Mouse (Mus musculus) neural tube, embryonic 14.5 days (tissue): ENCODE data around the gene Zbp1. TPM values are rescaled to one million over a fixed set of nuclear protein-coding genes. Genes with fewer than 3 reads are reported as not detected.

Source experiments
- ATAC-seq: fragments of 200-750 bp; cut with Nextera tagmentation; 2 replicates; pipeline ENCODE4 v1.8.0; 2017; ENCODE audit warnings: low read depth, mild to moderate bottlenecking, moderate TSS enrichment, moderate library complexity
- H3K27ac ChIP-seq: fragments of 300-500 bp; sonication (generic); 2 replicates; pipeline ENCODE4 v1.5.1; 2014; ENCODE audit warnings: low read depth, mild to moderate bottlenecking, control low read depth, low read length, moderate library complexity, mixed read lengths
- H3K27me3 ChIP-seq: fragments of 300-500 bp; sonication (generic); 2 replicates; pipeline ENCODE4 v1.6.1; 2014; ENCODE audit warnings: low read length; ENCODE audit not compliant: control insufficient read depth, insufficient read depth
- H3K36me3 ChIP-seq: fragments of 300-500 bp; sonication (generic); 2 replicates; pipeline ENCODE4 v1.6.1; 2014; ENCODE audit warnings: low read length, mixed read lengths; ENCODE audit not compliant: control insufficient read depth, insufficient read depth
- H3K4me1 ChIP-seq: fragments of 300-500 bp; sonication (generic); 2 replicates; pipeline ENCODE4 v1.6.1; 2014; ENCODE audit warnings: low read length; ENCODE audit not compliant: control insufficient read depth, insufficient read depth
- H3K4me2 ChIP-seq: fragments of 300-500 bp; sonication (generic); 2 replicates; pipeline ENCODE4 v1.6.1; 2014; ENCODE audit warnings: mild to moderate bottlenecking, low read depth, low read length, control low read depth
- H3K4me3 ChIP-seq: fragments of 300-500 bp; sonication (generic); 2 replicates; pipeline ENCODE4 v1.5.1; 2014; ENCODE audit warnings: low read depth, low read length, control low read depth, mixed read lengths
- H3K9ac ChIP-seq: fragments of 300-500 bp; sonication (generic); replicated peaks from 2 replicates; pipeline ENCODE4 v1.6.1; 2014; ENCODE audit warnings: low read depth, mild to moderate bottlenecking, control low read depth, low read length, mixed read lengths
- H3K9me3 ChIP-seq: fragments of 300-500 bp; sonication (generic); 2 replicates; pipeline ENCODE4 v1.6.1; 2016; ENCODE audit warnings: low read length; ENCODE audit not compliant: control insufficient read depth
- WGBS: fragments of 180-500 bp; shearing (Covaris S2); extraction: QIAGEN DNeasy Blood & Tissue Kit; methylation state at CpG from one replicate; pipeline ENCODE4 v1.1.7; 2014; 5-methylcytosine and 5-hydroxymethylcytosine counted together
- polyA plus RNA-seq: library from polyadenylated mRNA; unstranded; fragments of >200 nt; fragmentation: Nextera tagmentation; extraction: Ambion mirVana; gene quantifications from 2 replicates; pipeline ENCODE4 v1.2.1, GENCODE M21; 2014

The Zbp1 gene
- polyA plus RNA-seq, 1 experiment from 2014 or later = 0.12 TPM

- no peaks in the 10 kb centered on the region for H3K9me3 ChIP-seq
- no peak overlapping the region for H3K9ac ChIP-seq
- 95% methylated on average over 3 of the region's 3 CpGs for WGBS
- ATAC-seq = no peak
- H3K4me1 ChIP-seq = no peaks in the 10 kb centered on the region
- H3K27me3 ChIP-seq = no peaks in the 10 kb centered on the region
- no peaks in the 10 kb centered on the region for H3K36me3 ChIP-seq
- H3K27ac ChIP-seq = no peak overlapping the region
- no peak overlapping the region for H3K4me2 ChIP-seq
- no peak overlapping the region for H3K4me3 ChIP-seq
These were observed 11.7 kb downstream of the Zbp1 start for GRCm38 (mm10) chr2:173207051-173207450.

DNA sequence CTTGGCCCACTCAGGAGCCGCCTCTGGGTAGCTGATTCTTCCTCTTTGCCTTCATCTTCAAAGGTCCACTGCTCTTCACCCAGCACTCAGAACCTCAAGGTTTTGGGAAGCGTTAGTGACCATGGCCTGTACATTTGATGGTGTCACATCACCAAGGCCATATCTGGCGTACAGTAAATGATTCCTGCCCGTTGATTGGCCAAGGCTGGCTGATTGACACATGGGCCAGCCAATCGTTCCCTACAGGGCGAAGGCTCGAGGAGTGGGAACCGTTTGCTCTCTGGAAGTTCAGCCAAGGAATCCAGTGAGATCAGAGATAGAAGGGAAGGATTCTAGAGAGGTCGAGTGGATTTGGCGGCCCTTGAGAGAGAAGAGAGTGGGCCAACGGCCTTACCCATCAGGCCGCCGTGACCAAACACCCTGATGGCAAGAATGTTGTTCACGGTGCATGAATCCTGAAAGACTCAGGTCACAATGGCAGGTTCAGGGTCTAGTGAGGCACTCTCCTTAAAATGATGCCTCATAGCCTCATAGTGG is 13.1 kb downstream of the Zbp1 start:
- no peak overlapping the region for H3K4me2 ChIP-seq
- 92% methylated on average over 14 of the region's 14 CpGs for WGBS
- no peaks in the 10 kb centered on the region for H3K9me3 ChIP-seq
- no peak for ATAC-seq
- H3K9ac ChIP-seq = no peak overlapping the region
- no peaks in the 10 kb centered on the region for H3K4me1 ChIP-seq
- no peak overlapping the region for H3K27ac ChIP-seq
- no peaks in the 10 kb centered on the region for H3K27me3 ChIP-seq
- no peaks in the 10 kb centered on the region for H3K36me3 ChIP-seq
- H3K4me3 ChIP-seq = no peak overlapping the region

- Histone ChIP-seq H3K4me1 (no peaks in the 10 kb centered on the region), H3K9me3 (no peaks in the 10 kb centered on the region), H3K9ac (no peak overlapping the region), H3K4me2 (no peak overlapping the region), H3K27me3 (no peaks in the 10 kb centered on the region), H3K36me3 (no peaks in the 10 kb centered on the region), H3K27ac (no peak overlapping the region), H3K4me3 (no peak overlapping the region)
- WGBS = 71% methylated on average over 4 of the region's 4 CpGs
- no peak for ATAC-seq
These were observed 14.1 kb downstream of the Zbp1 start for GRCm38 (mm10) chr2:173204671-173205070.

- Histone ChIP-seq H3K27ac (no peak overlapping the region), H3K36me3 (no peaks in the 10 kb centered on the region), H3K9ac (no peak overlapping the region), H3K27me3 (no peaks in the 10 kb centered on the region), H3K9me3 (no peaks in the 10 kb centered on the region), H3K4me1 (no peaks in the 10 kb centered on the region), H3K4me2 (no peak overlapping the region), H3K4me3 (no peak overlapping the region)
- ATAC-seq = no peak
- WGBS = 86% methylated on average over 3 of the region's 3 CpGs
These were observed 15.0 kb downstream of the Zbp1 start for GRCm38 (mm10) chr2:173203726-173204125.

DNA sequence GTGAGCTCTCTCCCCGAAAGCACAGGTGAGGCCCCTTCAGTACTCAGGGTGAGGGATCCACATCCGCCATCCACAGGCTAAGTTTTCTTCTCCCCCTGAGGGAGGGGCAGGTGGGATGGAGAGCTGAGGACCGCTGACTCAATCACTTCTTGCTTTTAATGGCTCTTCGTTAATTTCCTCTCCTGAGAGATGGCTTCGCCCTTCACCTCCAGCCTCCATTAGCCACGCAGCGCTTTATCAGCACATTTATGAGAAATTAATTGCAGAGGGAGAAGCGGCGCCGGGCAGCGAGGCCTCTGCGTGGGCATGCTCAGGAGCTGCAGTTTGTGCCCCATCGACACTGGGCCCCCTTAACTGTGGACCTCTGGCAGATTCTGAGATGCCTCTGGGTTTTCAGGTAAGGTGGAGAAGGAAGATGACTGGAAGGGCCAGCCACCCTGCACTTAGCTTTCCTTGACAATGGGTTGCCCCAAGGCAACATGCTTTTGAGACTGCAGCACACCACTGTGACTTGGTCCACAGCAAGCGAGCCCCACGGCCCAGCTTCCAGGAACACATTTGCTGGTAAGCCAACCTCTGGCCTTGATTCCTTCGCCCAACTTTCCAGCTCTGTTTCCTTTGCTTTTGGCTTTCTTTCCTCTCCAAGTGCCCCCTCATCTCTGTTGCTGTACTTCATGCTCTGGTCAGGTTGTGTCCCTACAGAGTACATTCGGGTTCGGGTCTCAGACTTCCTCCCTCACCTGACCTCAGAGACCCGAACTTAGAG is 15.6 kb downstream of the Zbp1 start:
- 72% methylated on average over 19 of the region's 19 CpGs for WGBS
- ATAC-seq = peak; percentile 49
- H3K4me3 ChIP-seq = no peak overlapping the region
- no peaks in the 10 kb centered on the region for H3K36me3 ChIP-seq
- H3K4me1 ChIP-seq = no peaks in the 10 kb centered on the region
- no peak overlapping the region for H3K9ac ChIP-seq
- no peaks in the 10 kb centered on the region for H3K9me3 ChIP-seq
- H3K27me3 ChIP-seq = no peaks in the 10 kb centered on the region
- H3K27ac ChIP-seq = 0 out of 2 replicates have a peak overlapping the region, but pooled peaks have one; percentile 16
- no peak overlapping the region for H3K4me2 ChIP-seq

DNA sequence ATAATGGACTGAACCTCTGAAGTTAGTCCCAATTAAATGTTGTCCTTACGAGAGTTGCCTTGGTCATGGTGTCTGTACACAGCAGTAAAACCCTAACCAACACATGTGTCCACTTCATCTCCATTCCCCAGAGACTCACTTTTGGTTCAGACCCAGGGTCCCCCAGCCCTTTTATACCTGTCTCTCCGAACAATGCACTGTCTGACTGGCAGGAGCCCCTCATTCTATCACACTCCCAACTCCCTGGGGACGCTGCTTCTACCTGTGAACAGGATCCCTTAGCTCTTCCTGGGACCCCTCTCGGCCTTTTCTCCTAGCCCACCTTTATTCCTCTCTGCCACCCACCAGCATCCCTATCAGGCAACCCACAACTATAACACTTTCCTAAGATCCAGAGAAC is 23.9 kb downstream of the Zbp1 start:
- no peak overlapping the region for H3K4me3 ChIP-seq
- no peaks in the 10 kb centered on the region for H3K4me1 ChIP-seq
- no peak overlapping the region for H3K4me2 ChIP-seq
- no peak overlapping the region for H3K9ac ChIP-seq
- H3K27ac ChIP-seq = no peak overlapping the region
- 90% methylated on average over 4 of the region's 4 CpGs for WGBS
- H3K36me3 ChIP-seq = no peaks in the 10 kb centered on the region
- no peak for ATAC-seq
- no peaks in the 10 kb centered on the region for H3K27me3 ChIP-seq
- no peaks in the 10 kb centered on the region for H3K9me3 ChIP-seq

DNA sequence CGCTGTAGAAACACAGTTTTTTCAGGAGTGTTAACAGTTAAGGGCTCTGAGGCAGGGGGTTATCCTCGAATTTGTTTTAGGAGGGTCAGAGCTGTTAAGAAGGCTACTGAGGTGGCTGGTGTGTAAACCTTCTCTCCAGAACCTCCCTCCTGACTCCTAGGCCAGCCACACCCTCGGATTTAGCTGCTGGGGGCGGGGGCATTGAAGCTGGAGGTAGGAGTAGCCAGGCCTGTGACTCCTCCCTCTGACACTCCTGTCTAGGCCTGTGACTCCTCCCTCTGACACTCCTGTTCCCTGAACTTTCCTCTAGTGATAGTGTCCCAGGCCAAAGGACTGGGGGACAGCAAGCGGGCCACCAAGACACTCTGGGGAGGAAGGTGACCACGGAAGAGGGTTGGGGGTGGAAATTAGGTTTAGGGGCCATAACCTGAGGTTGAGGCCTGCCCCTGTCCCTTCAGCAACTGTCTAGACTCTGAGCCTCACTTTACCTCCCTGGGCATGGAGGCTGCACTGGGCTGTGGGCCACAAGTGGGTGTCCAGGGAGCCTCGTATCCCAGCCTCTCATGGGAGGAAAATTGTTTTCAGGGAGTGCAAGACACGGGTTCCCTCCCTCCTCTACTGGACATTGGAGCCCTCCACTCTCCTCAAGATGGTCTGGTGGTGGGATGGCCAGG is 31.4 kb downstream of the Zbp1 start:
- Histone ChIP-seq H3K36me3 (no peaks in the 10 kb centered on the region), H3K4me2 (no peak overlapping the region), H3K9ac (no peak overlapping the region), H3K27ac (no peak overlapping the region), H3K27me3 (no peaks in the 10 kb centered on the region), H3K4me3 (no peak overlapping the region), H3K4me1 (no peaks in the 10 kb centered on the region), H3K9me3 (no peaks in the 10 kb centered on the region)
- no peak for ATAC-seq
- 38% methylated on average over 8 of the region's 8 CpGs for WGBS

DNA sequence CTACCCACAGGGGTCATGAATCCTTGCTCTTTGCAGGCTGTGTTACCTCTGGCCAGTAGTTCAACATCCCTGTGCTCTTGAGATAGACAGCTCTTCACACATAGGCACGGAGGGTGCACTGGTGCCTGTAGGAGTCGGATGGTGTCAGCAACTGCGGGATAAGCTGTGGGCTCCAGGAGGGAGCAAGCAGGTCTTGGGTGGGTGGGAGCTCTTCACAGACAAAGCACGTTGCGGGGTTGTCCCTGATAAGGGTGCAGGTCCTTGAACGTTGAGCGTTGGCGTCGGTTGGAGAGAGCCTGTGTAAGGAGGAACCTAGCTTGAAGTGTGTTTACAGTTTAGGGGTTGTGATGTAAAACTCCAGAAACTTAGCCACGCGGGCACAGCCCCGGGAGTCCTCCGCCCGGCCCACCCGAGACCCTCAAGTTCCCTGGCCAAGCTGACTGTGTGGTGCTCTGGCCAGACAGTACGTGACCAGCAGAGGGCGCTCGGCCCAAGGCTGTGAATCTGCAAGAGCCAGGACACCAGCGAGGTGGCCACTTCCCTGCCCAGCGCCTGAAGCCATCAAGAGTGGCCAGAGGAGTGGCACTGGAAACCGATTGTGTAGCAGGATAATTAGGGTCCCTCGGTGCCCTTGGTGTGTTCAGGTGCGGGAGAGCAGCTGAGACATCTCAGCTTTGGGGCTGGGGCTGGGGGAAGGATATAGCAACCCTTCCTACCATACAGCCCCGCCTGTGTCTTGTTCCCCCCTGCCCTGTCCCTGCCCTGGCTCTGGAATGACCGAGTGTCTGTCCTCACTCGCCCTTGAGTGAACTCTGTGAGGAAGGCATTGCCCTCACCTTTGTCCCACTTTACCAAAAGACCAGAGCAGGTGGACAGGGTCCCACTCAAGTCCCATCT is 32.4 kb downstream of the Zbp1 start:
- Histone ChIP-seq H3K4me1 (no peaks in the 10 kb centered on the region), H3K9ac (no peak overlapping the region), H3K36me3 (no peaks in the 10 kb centered on the region), H3K4me2 (no peak overlapping the region), H3K27me3 (no peaks in the 10 kb centered on the region), H3K27ac (no peak overlapping the region), H3K9me3 (no peaks in the 10 kb centered on the region), H3K4me3 (no peak overlapping the region)
- peak; percentile 79 for ATAC-seq
- 32% methylated on average over 26 of the region's 26 CpGs for WGBS
